14 mouse cellular contexts compared by ENCODE assay signal in genomic region chr8:91948173-91948940, GRCm38 (mm10).
DNase-seq lines count a peak whose midpoint lies in the region; ATAC-seq and TF ChIP-seq lines count a peak whose summit lies in the region.
"Had no signal": no experiment of that assay in that cellular context is flagged by ENCODE, and none has a peak within 500 bp of the region (broad histone marks: within the 10 kb centered on the region; RNA-seq: fewer than 3 reads in every experiment).

No protein-coding gene starts in this region.

- no peak overlapping the region for H3K4me3 ChIP-seq in lung, embryonic 14.5 days (ENCODE audit: low read depth, low read length)
- H3K4me3 ChIP-seq in embryonic facial prominence, embryonic 10.5 days, result peak overlapping the region; percentile 21; the same call in 1 of the 2 replicates
- H3K4me3 ChIP-seq in hindbrain, postnatal 0 days (ENCODE audit: low read length), result no peak overlapping the region
- H3K4me3 ChIP-seq in limb, embryonic 15.5 days, result peak overlapping the region; percentile 13; the same call in 1 of the 2 replicates
- H3K4me3 ChIP-seq: forebrain, embryonic 13.5 days; myocyte had no signal

- H3K4me1 ChIP-seq in lung, embryonic 14.5 days (ENCODE audit: insufficient read depth), result peaks cover 5% of the 10 kb centered on the region; the same call in 1 of the 2 replicates
- H3K4me1 ChIP-seq in embryonic facial prominence, embryonic 10.5 days, result peaks cover 44% of the 10 kb centered on the region
- no peaks in the 10 kb centered on the region for H3K4me1 ChIP-seq in hindbrain, postnatal 0 days (ENCODE audit: insufficient read depth, low read length)
- H3K4me1 ChIP-seq in limb, embryonic 15.5 days, result peaks cover 11% of the 10 kb centered on the region
- H3K4me1 ChIP-seq: forebrain, embryonic 13.5 days had no signal

- no peaks in the 10 kb centered on the region for H3K9me3 ChIP-seq in lung, embryonic 14.5 days (ENCODE audit: low read depth, low read length)
- H3K9me3 ChIP-seq in embryonic facial prominence, embryonic 10.5 days, result no peaks in the 10 kb centered on the region
- no peaks in the 10 kb centered on the region for H3K9me3 ChIP-seq in hindbrain, postnatal 0 days (ENCODE audit: low read length)
- no peaks in the 10 kb centered on the region for H3K9me3 ChIP-seq in limb, embryonic 15.5 days
- H3K9me3 ChIP-seq: forebrain, embryonic 13.5 days had no signal

- no peak for ATAC-seq in lung, embryonic 14.5 days (ENCODE audit: insufficient read depth)
- no peak for ATAC-seq in hindbrain, postnatal 0 days
- ATAC-seq in limb, embryonic 15.5 days (ENCODE audit: insufficient number of reproducible peaks, low FRiP score, low TSS enrichment, low read depth), result no peak
- ATAC-seq: forebrain, embryonic 13.5 days had no signal

- H3K27ac ChIP-seq in lung, embryonic 14.5 days (ENCODE audit: low read depth), result no peak overlapping the region
- peak overlapping the region; percentile 73 for H3K27ac ChIP-seq in embryonic facial prominence, embryonic 10.5 days (replicated peaks)
- no peak overlapping the region for H3K27ac ChIP-seq in hindbrain, postnatal 0 days
- no peak overlapping the region for H3K27ac ChIP-seq in limb, embryonic 15.5 days
- H3K27ac ChIP-seq: forebrain, embryonic 13.5 days had no signal

- DNase-seq in lung, embryonic 14.5 days, result peak; percentile 33
- DNase-seq in lung, postnatal 36 days, result no peak
- DNase-seq in embryonic facial prominence, embryonic 10.5 days (ENCODE audit: low spot score), result peak; percentile 73
- no peak for DNase-seq in hindbrain, postnatal 0 days (ENCODE audit: low spot score)
- DNase-seq in cerebellum, postnatal 4 days (ENCODE audit: low spot score in 2 of 2), result no peak
- no peak for DNase-seq in left cerebral cortex, adult 18-20 months (ENCODE audit: low spot score in 2 of 2)
- DNase-seq: cerebellum, adult 9-10 months; gastrocnemius, postnatal 25 days; lung, postnatal 14 days; thymus, adult 2 months had no signal

- no peak overlapping the region for H3K9ac ChIP-seq in lung, embryonic 14.5 days
- no peak overlapping the region for H3K9ac ChIP-seq in hindbrain, postnatal 0 days (replicated peaks; ENCODE audit: low read length)
- H3K9ac ChIP-seq in limb, embryonic 15.5 days, result no peak overlapping the region
- H3K9ac ChIP-seq: forebrain, embryonic 13.5 days had no signal

- TF ChIP-seq CTCF in lung, embryonic 14.5 days (IDR thresholded peaks at IDR 0.05; ENCODE audit: low read depth), result no peak
- no peak for TF ChIP-seq CTCF in hindbrain, postnatal 0 days (IDR thresholded peaks at IDR 0.05; ENCODE audit: low read depth)

- H3K4me2 ChIP-seq in lung, embryonic 14.5 days, result peak overlapping the region; percentile 37
- H3K4me2 ChIP-seq in hindbrain, postnatal 0 days (ENCODE audit: low read depth, low read length), result 0 out of 2 replicates have a peak overlapping the region, but pooled peaks have one; percentile 13
- peak overlapping the region; percentile 39 for H3K4me2 ChIP-seq in limb, embryonic 15.5 days
- H3K4me2 ChIP-seq: forebrain, embryonic 13.5 days had no signal

- H3K27me3 ChIP-seq in lung, embryonic 14.5 days (ENCODE audit: insufficient read depth, low read length), result peaks cover 7% of the 10 kb centered on the region; the same call in 1 of the 2 replicates
- peaks cover 18% of the 10 kb centered on the region for H3K27me3 ChIP-seq in embryonic facial prominence, embryonic 10.5 days (replicated peaks; ENCODE audit: low read depth, poor library complexity, severe bottlenecking)
- H3K27me3 ChIP-seq in hindbrain, postnatal 0 days (ENCODE audit: insufficient read depth, low read length), result no peaks in the 10 kb centered on the region
- peaks cover 41% of the 10 kb centered on the region for H3K27me3 ChIP-seq in limb, embryonic 15.5 days
- H3K27me3 ChIP-seq: CH12.LX had no signal

- no peaks in the 10 kb centered on the region for H3K36me3 ChIP-seq in lung, embryonic 14.5 days (ENCODE audit: insufficient read depth)
- no peaks in the 10 kb centered on the region for H3K36me3 ChIP-seq in embryonic facial prominence, embryonic 10.5 days (replicated peaks)
- H3K36me3 ChIP-seq in hindbrain, postnatal 0 days (ENCODE audit: insufficient read depth, low read length), result no peaks in the 10 kb centered on the region
- H3K36me3 ChIP-seq in limb, embryonic 15.5 days, result no peaks in the 10 kb centered on the region

- 59% methylated on average over 18 of the region's 18 CpGs for WGBS in lung, embryonic 14.5 days
- WGBS in embryonic facial prominence, embryonic 10.5 days, result 40% methylated on average over 18 of the region's 18 CpGs
- 63% methylated on average over 18 of the region's 18 CpGs for WGBS in hindbrain, postnatal 0 days
- 19% methylated on average over 18 of the region's 18 CpGs for WGBS in limb, embryonic 15.5 days

Comparison
In these comparisons a context has a peak if more than half of its experiments do, and no peak if none do; other contexts are left out.
1. DNase-seq: peak in lung, embryonic 14.5 days (single experiment) and embryonic facial prominence, embryonic 10.5 days (single experiment); none in lung, postnatal 36 days (single experiment), hindbrain, postnatal 0 days (single experiment), cerebellum, postnatal 4 days (0 of 2) and left cerebral cortex, adult 18-20 months (0 of 2).
2. H3K4me3 ChIP-seq: peak in embryonic facial prominence, embryonic 10.5 days (single experiment) and limb, embryonic 15.5 days (single experiment); none in lung, embryonic 14.5 days (single experiment) and hindbrain, postnatal 0 days (single experiment).
3. Peak in every context shown above with its lines, with median percentiles within 50 percentile points of each other: H3K4me2 ChIP-seq.